ENCODE assay signal across 8 mouse cellular contexts in genomic region chr9:21031251-21031895, GRCm38 (mm10). TPM values are rescaled to one million over a fixed set of nuclear protein-coding genes. Genes with fewer than 3 reads are reported as not detected.
DNase-seq lines count a peak whose midpoint lies in the region; ATAC-seq and TF ChIP-seq lines count a peak whose summit lies in the region.

No protein-coding gene starts in this region.

- H3K36me3 ChIP-seq in ES-E14 (ENCODE audit: control insufficient read depth, insufficient read depth, low read length, poor library complexity, severe bottlenecking), result peaks cover 17% of the 10 kb centered on the region
- no peaks in the 10 kb centered on the region for H3K36me3 ChIP-seq in forebrain, embryonic 15.5 days
- H3K36me3 ChIP-seq in lung, embryonic 14.5 days (ENCODE audit: insufficient read depth), result peaks cover 9% of the 10 kb centered on the region; the same call in 1 of the 2 replicates

- WGBS in forebrain, embryonic 15.5 days, result under 1% methylated on average over 36 of the region's 36 CpGs
- WGBS in lung, embryonic 14.5 days, result under 1% methylated on average over 36 of the region's 36 CpGs

- peak overlapping the region; percentile 25; the same call in 1 of the 2 replicates for H3K9ac ChIP-seq in ES-E14 (ENCODE audit: insufficient read depth, low read depth, low read length, poor library complexity, severe bottlenecking)
- peak overlapping the region; percentile 56 for H3K9ac ChIP-seq in forebrain, embryonic 15.5 days (replicated peaks)
- H3K9ac ChIP-seq in lung, embryonic 14.5 days, result peak overlapping the region; percentile 42

- H3K4me3 ChIP-seq in ES-E14 (ENCODE audit: insufficient read depth in 1 of 2, low read depth in 1 of 2, low read length in 2 of 2, poor library complexity in 1 of 2, severe bottlenecking in 1 of 2), result peak overlapping the region; percentile 67 to 85
- peak overlapping the region; percentile 66 for H3K4me3 ChIP-seq in bone marrow macrophage, adult 2 months (ENCODE audit: insufficient read depth, low read length)
- H3K4me3 ChIP-seq in forebrain, embryonic 15.5 days, result peak overlapping the region; percentile 53
- H3K4me3 ChIP-seq in lung, embryonic 14.5 days (ENCODE audit: low read depth, low read length), result peak overlapping the region; percentile 52

- DNase-seq in ES-E14 (ENCODE audit: low read depth, low spot score), result peak; percentile 66
- DNase-seq in heart, postnatal 25 days (ENCODE audit: low spot score), result peak; percentile 43
- DNase-seq in layer of hippocampus, adult 8-10 months (ENCODE audit: low spot score in 2 of 2), result peak; percentile 80 to 84
- DNase-seq in lung, embryonic 14.5 days, result peak; percentile 77
- DNase-seq in retina, embryonic 14.5 days (ENCODE audit: low spot score), result peak; percentile 61
- peak; percentile 65 to 67 for DNase-seq in thymus, postnatal 36 days

- no peak for TF ChIP-seq CTCF in bone marrow macrophage, adult 2 months (IDR thresholded peaks at IDR 0.05; ENCODE audit: low read depth, low read length)
- TF ChIP-seq CTCF in lung, embryonic 14.5 days (IDR thresholded peaks at IDR 0.05; ENCODE audit: low read depth), result no peak

- intact Hi-C loops in heart, postnatal 25 days (cut with DNase I), result loop anchor here (5.0 kb wide), 1 partner anchor 106 kb away; no protein-coding TSS in a partner anchor

- H3K9me3 ChIP-seq in ES-E14 (ENCODE audit: control insufficient read depth, insufficient read depth, low read depth, low read length), result no peaks in the 10 kb centered on the region
- no peaks in the 10 kb centered on the region for H3K9me3 ChIP-seq in forebrain, embryonic 15.5 days
- H3K9me3 ChIP-seq in lung, embryonic 14.5 days (ENCODE audit: low read depth, low read length), result no peaks in the 10 kb centered on the region

- peaks cover 8 to 47% of the 10 kb centered on the region in 2 experiments for H3K4me1 ChIP-seq in ES-E14 (ENCODE audit: control insufficient read depth in 2 of 2, insufficient read depth in 2 of 2, low read length in 2 of 2, poor library complexity in 1 of 2)
- H3K4me1 ChIP-seq in bone marrow macrophage, adult 2 months (ENCODE audit: control insufficient read depth, insufficient read depth, low read length), result 0 out of 2 replicates have a peak, but pooled peaks cover 4% of the 10 kb centered on the region
- peaks cover 58% of the 10 kb centered on the region for H3K4me1 ChIP-seq in forebrain, embryonic 15.5 days
- peaks cover 26% of the 10 kb centered on the region; the same call in 1 of the 2 replicates for H3K4me1 ChIP-seq in lung, embryonic 14.5 days (ENCODE audit: insufficient read depth)

- H3K27me3 ChIP-seq in forebrain, embryonic 15.5 days, result peaks cover 75% of the 10 kb centered on the region
- H3K27me3 ChIP-seq in lung, embryonic 14.5 days (ENCODE audit: insufficient read depth, low read length), result peaks cover 58% of the 10 kb centered on the region

- TF ChIP-seq POLR2A in bone marrow macrophage, adult 2 months (IDR thresholded peaks at IDR 0.05; ENCODE audit: borderline replicate concordance, low read depth, low read length), result no peak

- H3K27ac ChIP-seq in ES-E14 (ENCODE audit: insufficient read depth, low read depth, low read length, poor library complexity, severe bottlenecking), result no peak overlapping the region
- H3K27ac ChIP-seq in bone marrow macrophage, adult 2 months (ENCODE audit: insufficient read depth, low read depth, low read length), result peak overlapping the region; percentile 73
- peak overlapping the region; percentile 20; the same call in 1 of the 2 replicates for H3K27ac ChIP-seq in forebrain, embryonic 15.5 days (replicated peaks)
- no peak overlapping the region for H3K27ac ChIP-seq in lung, embryonic 14.5 days (ENCODE audit: low read depth)

- ATAC-seq in forebrain, embryonic 15.5 days (replicated peaks), result peak; percentile 65
- ATAC-seq in lung, embryonic 14.5 days (ENCODE audit: insufficient read depth), result peak; percentile 29

- H3K4me2 ChIP-seq in forebrain, embryonic 15.5 days (replicated peaks), result peak overlapping the region; percentile 96
- peak overlapping the region; percentile 95 for H3K4me2 ChIP-seq in lung, embryonic 14.5 days

- in situ Hi-C loops in ES-E14 (cut with MboI; ENCODE audit: low sequenced_read_pairs in 2 of 2, unreplicated experiment in 2 of 2), result no loop called here

TF ChIP-seq in ES-E14, 5 proteins besides CTCF, POLR2A, EP300 and RAD21:
- TF ChIP-seq ZNF384 (IDR thresholded peaks at IDR 0.05; ENCODE audit: low read depth, low read length), result no peak
- no peak for TF ChIP-seq ZC3H11A (IDR thresholded peaks at IDR 0.05; ENCODE audit: borderline replicate concordance, low read depth, low read length)
- 0 out of 2 replicates have a peak, but pooled peaks have one; percentile 12 for TF ChIP-seq HCFC1 (IDR thresholded peaks at IDR 0.05; ENCODE audit: borderline replicate concordance, insufficient read depth, low read length)
TF ChIP-seq in ES-E14: peak in this region for 1.

RNA-seq across cellular contexts. Expression of gene Icam5, which starts 0.5 kb away (rescaled TPM):
- 1.4 and 1.8 TPM in 2 replicates for total RNA-seq in ES-E14 (2012; rRNA removed)
- polyA plus RNA-seq in bone marrow macrophage, adult 2 months (2012; ENCODE audit: insufficient read depth, insufficient read length, missing spikeins), result 0.31 TPM in 1 of 2 replicates, not detected in the other
- 1.5 and 2.2 TPM in 2 replicates for polyA plus RNA-seq in forebrain, embryonic 15.5 days (2015; fragmentation: Nextera tagmentation; extraction: Ambion mirVana)
- total RNA-seq in heart, postnatal 25 days (2021), result not detected
- total RNA-seq in layer of hippocampus, adult 8-10 months (2022), result 100 to 1,000 TPM; 302 to 315 (median 304) TPM
- polyA plus RNA-seq in lung, embryonic 14.5 days (2014; fragmentation: Nextera tagmentation; extraction: Ambion mirVana), result 0.09 and 0.31 TPM in 2 replicates

RNA-seq across cellular contexts. Expression of gene Icam4, which starts 2.2 kb away (rescaled TPM):
- 1.5 and 3.1 TPM in 2 replicates for total RNA-seq in ES-E14 (2012; rRNA removed)
- polyA plus RNA-seq in bone marrow macrophage, adult 2 months (2012; ENCODE audit: insufficient read depth, insufficient read length, missing spikeins), result not detected in 2 replicates
- 0.25 TPM in 1 of 2 replicates, not detected in the other for polyA plus RNA-seq in forebrain, embryonic 15.5 days (2015; fragmentation: Nextera tagmentation; extraction: Ambion mirVana)
- under 1 TPM; 0.26 to 0.64 TPM for total RNA-seq in heart, postnatal 25 days (2021)
- 1 to 10 TPM in 3 of 4 experiments, under 1 TPM in 1; 0.49 to 1.8 (median 1.4) TPM for total RNA-seq in layer of hippocampus, adult 8-10 months (2022)
- 1.5 TPM in 2 replicates for polyA plus RNA-seq in lung, embryonic 14.5 days (2014; fragmentation: Nextera tagmentation; extraction: Ambion mirVana)

RNA-seq across cellular contexts. Expression of gene Icam1, which starts 15.6 kb away (rescaled TPM):
- 153 and 310 TPM in 2 replicates for total RNA-seq in ES-E14 (2012; rRNA removed)
- 67.4 and 79.0 TPM in 2 replicates for polyA plus RNA-seq in bone marrow macrophage, adult 2 months (2012; ENCODE audit: insufficient read depth, insufficient read length, missing spikeins)
- polyA plus RNA-seq in forebrain, embryonic 15.5 days (2015; fragmentation: Nextera tagmentation; extraction: Ambion mirVana), result 2.8 and 3.0 TPM in 2 replicates
- total RNA-seq in heart, postnatal 25 days (2021), result 1 to 10 TPM; 7.7 to 9.6 TPM
- 1 to 10 TPM; 2.8 to 9.8 (median 6.3) TPM for total RNA-seq in layer of hippocampus, adult 8-10 months (2022)
- polyA plus RNA-seq in lung, embryonic 14.5 days (2014; fragmentation: Nextera tagmentation; extraction: Ambion mirVana), result 33.6 and 41.5 TPM in 2 replicates

RNA-seq across cellular contexts. Expression of gene Mrpl4, which starts 28.8 kb away (rescaled TPM):
- total RNA-seq in ES-E14 (2012; rRNA removed), result 80.8 and 89.5 TPM in 2 replicates
- polyA plus RNA-seq in bone marrow macrophage, adult 2 months (2012; ENCODE audit: insufficient read depth, insufficient read length, missing spikeins), result 52.7 and 61.3 TPM in 2 replicates
- polyA plus RNA-seq in forebrain, embryonic 15.5 days (2015; fragmentation: Nextera tagmentation; extraction: Ambion mirVana), result 112 and 115 TPM in 2 replicates
- 100 to 1,000 TPM; 143 to 144 TPM for total RNA-seq in heart, postnatal 25 days (2021)
- 10 to 100 TPM; 60.1 to 65.7 (median 61.0) TPM for total RNA-seq in layer of hippocampus, adult 8-10 months (2022)
- 156 and 166 TPM in 2 replicates for polyA plus RNA-seq in lung, embryonic 14.5 days (2014; fragmentation: Nextera tagmentation; extraction: Ambion mirVana)

RNA-seq across cellular contexts. Expression of gene Zglp1, which starts 35.5 kb away (rescaled TPM):
- total RNA-seq in ES-E14 (2012; rRNA removed), result 1.3 and 2.0 TPM in 2 replicates
- not detected in 2 replicates for polyA plus RNA-seq in bone marrow macrophage, adult 2 months (2012; ENCODE audit: insufficient read depth, insufficient read length, missing spikeins)
- polyA plus RNA-seq in forebrain, embryonic 15.5 days (2015; fragmentation: Nextera tagmentation; extraction: Ambion mirVana), result 0.37 and 2.2 TPM in 2 replicates
- not detected for total RNA-seq in heart, postnatal 25 days (2021)
- total RNA-seq in layer of hippocampus, adult 8-10 months (2022), result 1 to 10 TPM in 1 of 4 experiments, under 1 TPM in 1, not detected in 2; 0.87 to 1.1 TPM
- polyA plus RNA-seq in lung, embryonic 14.5 days (2014; fragmentation: Nextera tagmentation; extraction: Ambion mirVana), result 1.4 TPM in 1 of 2 replicates, not detected in the other

Comparison
In these comparisons a context has a peak if more than half of its experiments do, and no peak if none do; other contexts are left out.
1. H3K27ac ChIP-seq: peak in bone marrow macrophage, adult 2 months (single experiment) and forebrain, embryonic 15.5 days (single experiment); none in ES-E14 (single experiment) and lung, embryonic 14.5 days (single experiment).
2. RNA of gene Icam5, which starts 0.5 kb away (total RNA-seq): 302 to 315 TPM in layer of hippocampus, adult 8-10 months; 1.4 to 1.8 TPM in ES-E14 and not detected in heart, postnatal 25 days; every median in the first group is over 100 times any median in the second.
3. RNA of gene Icam1, which starts 15.6 kb away (total RNA-seq): 153 to 310 TPM in ES-E14; 7.7 to 9.6 TPM in heart, postnatal 25 days and 2.8 to 9.8 TPM in layer of hippocampus, adult 8-10 months; every median in the first group is over 10 times any median in the second.
4. Peak in every context shown above with its lines, with median percentiles within 50 percentile points of each other: DNase-seq, H3K4me3 ChIP-seq and H3K9ac ChIP-seq.